Mouse (Mus musculus) midbrain, postnatal 0 days (tissue): Measurements from ENCODE around the gene Cdkn2c. TPM values are rescaled to one million over a fixed set of nuclear protein-coding genes. Genes with fewer than 3 reads are reported as not detected.

ENCODE experiments used
- ATAC-seq: fragments of 200-750 bp; cut with Nextera tagmentation; 2 replicates; pipeline ENCODE4 v1.8.0; 2017; ENCODE audit warnings: moderate number of reproducible peaks, mild to moderate bottlenecking, moderate TSS enrichment, moderate library complexity; ENCODE audit not compliant: low FRiP score
- DNase-seq: peaks from one replicate; pipeline ENCODE4 v3.0.0-alpha.2; 2015; ENCODE audit warnings: low spot score
- H3K27ac ChIP-seq: fragments of 300-500 bp; sonication (generic); 2 replicates; pipeline ENCODE4 v1.5.1; 2014; ENCODE audit warnings: low read depth, mild to moderate bottlenecking, low read length, mixed read lengths
- H3K27me3 ChIP-seq: fragments of 300-500 bp; sonication (generic); 2 replicates; pipeline ENCODE4 v1.6.1; 2014; ENCODE audit warnings: low read length, control low read depth, mixed read lengths; ENCODE audit not compliant: insufficient read depth
- H3K36me3 ChIP-seq: fragments of 300-500 bp; sonication (generic); 2 replicates; pipeline ENCODE4 v1.6.1; 2014; ENCODE audit warnings: low read length, control low read depth, mixed read lengths; ENCODE audit not compliant: insufficient read depth
- H3K4me1 ChIP-seq: fragments of 300-500 bp; sonication (generic); 2 replicates; pipeline ENCODE4 v1.6.1; 2014; ENCODE audit warnings: mild to moderate bottlenecking, control low read depth, antibody characterized with exemption, low read length, mixed read lengths; ENCODE audit not compliant: insufficient read depth
- H3K4me2 ChIP-seq: fragments of 300-500 bp; sonication (generic); 2 replicates; pipeline ENCODE4 v1.6.1; 2014; ENCODE audit warnings: low read depth, mild to moderate bottlenecking, low read length, mixed read lengths; ENCODE audit not compliant: poor library complexity, severe bottlenecking
- H3K4me3 ChIP-seq: fragments of 300-500 bp; sonication (generic); 2 replicates; pipeline ENCODE4 v1.5.1; 2014; ENCODE audit warnings: low read depth, mild to moderate bottlenecking, low read length, moderate library complexity
- H3K9ac ChIP-seq: fragments of 300-500 bp; sonication (generic); replicated peaks from 2 replicates; pipeline ENCODE4 v1.6.1; 2014; ENCODE audit warnings: mild to moderate bottlenecking, low read length, moderate library complexity, mixed read lengths; ENCODE audit not compliant: poor library complexity, severe bottlenecking
- H3K9me3 ChIP-seq: fragments of 300-500 bp; sonication (generic); 2 replicates; pipeline ENCODE4 v1.6.1; 2016; ENCODE audit warnings: low read length, control low read depth
- CTCF ChIP-seq: IDR thresholded peaks from 2 replicates; pipeline ENCODE4 v1.5.1; 2016; ENCODE audit warnings: antibody characterized with exemption, mild to moderate bottlenecking
- WGBS: fragments of 180-500 bp; shearing (Covaris S2); extraction: QIAGEN DNeasy Blood & Tissue Kit; methylation state at CpG from one replicate; pipeline ENCODE4 v1.1.7; 2014; 5-methylcytosine and 5-hydroxymethylcytosine counted together
- polyA plus RNA-seq: library from polyadenylated mRNA; unstranded; fragments of >200 nt; fragmentation: Nextera tagmentation; extraction: Ambion mirVana; gene quantifications from 2 replicates; pipeline ENCODE4 v1.2.1, GENCODE M21; 2015
- total RNA-seq: library from RNA; depleted of rRNA; stranded (reverse); fragments of >200 nt; gene quantifications from 2 replicates; pipeline ENCODE4 v1.2.3, GENCODE M21; 2014; rRNA removed

The Cdkn2c gene
- total and polyA plus RNA-seq, 2 experiments from 2014 or later, result 2.4 to 8.9 TPM

- no peak overlapping the region for H3K4me3 ChIP-seq
- no peak for DNase-seq
- no peaks in the 10 kb centered on the region for H3K36me3 ChIP-seq
- ATAC-seq, result no peak
- no peak overlapping the region for H3K27ac ChIP-seq
- no peaks in the 10 kb centered on the region for H3K9me3 ChIP-seq
- H3K4me1 ChIP-seq, result no peaks in the 10 kb centered on the region
- no peak overlapping the region for H3K4me2 ChIP-seq
- no peaks in the 10 kb centered on the region for H3K27me3 ChIP-seq
- no peak overlapping the region for H3K9ac ChIP-seq
- TF ChIP-seq CTCF, result no peak
- WGBS, result 93% methylated on average over 9 of the region's 9 CpGs
Measured at GRCm38 (mm10) chr4:109639356-109639755, 27.6 kb downstream of the Cdkn2c start.

- H3K4me3 ChIP-seq, result no peak overlapping the region
- H3K4me1 ChIP-seq, result no peaks in the 10 kb centered on the region
- no peak for DNase-seq
- 0 out of 2 replicates have a peak, but pooled peaks have one; percentile 18 for TF ChIP-seq CTCF
- no peak overlapping the region for H3K9ac ChIP-seq
- no peaks in the 10 kb centered on the region for H3K36me3 ChIP-seq
- H3K4me2 ChIP-seq, result no peak overlapping the region
- H3K9me3 ChIP-seq, result no peaks in the 10 kb centered on the region
- WGBS, result 95% methylated on average over 2 of the region's 2 CpGs
- H3K27me3 ChIP-seq, result no peaks in the 10 kb centered on the region
- no peak for ATAC-seq
- no peak overlapping the region for H3K27ac ChIP-seq
Measured at GRCm38 (mm10) chr4:109634971-109635370, 32.0 kb downstream of the Cdkn2c start.

GRCm38 (mm10) chr4:109631029-109631428 lies 36.0 kb downstream of the Cdkn2c start:
- no peaks in the 10 kb centered on the region for H3K4me1 ChIP-seq
- H3K9ac ChIP-seq, result no peak overlapping the region
- no peaks in the 10 kb centered on the region for H3K9me3 ChIP-seq
- H3K27me3 ChIP-seq, result no peaks in the 10 kb centered on the region
- H3K27ac ChIP-seq, result no peak overlapping the region
- H3K4me2 ChIP-seq, result no peak overlapping the region
- DNase-seq (no peak), ATAC-seq (no peak)
- H3K36me3 ChIP-seq, result no peaks in the 10 kb centered on the region
- no peak for TF ChIP-seq CTCF
- H3K4me3 ChIP-seq, result no peak overlapping the region
- WGBS, result 87% methylated on average over 4 of the region's 4 CpGs

- DNase-seq (no peak), ATAC-seq (no peak)
- Histone ChIP-seq H3K9me3 (no peaks in the 10 kb centered on the region), H3K9ac (no peak overlapping the region), H3K36me3 (no peaks in the 10 kb centered on the region), H3K4me2 (no peak overlapping the region), H3K4me3 (no peak overlapping the region), H3K4me1 (no peaks in the 10 kb centered on the region), H3K27me3 (no peaks in the 10 kb centered on the region), H3K27ac (no peak overlapping the region)
- WGBS, result 76% methylated on average over 2 of the region's 2 CpGs
- no peak for TF ChIP-seq CTCF
Measured at GRCm38 (mm10) chr4:109630215-109630614, 36.8 kb downstream of the Cdkn2c start.

- Histone ChIP-seq H3K9me3 (no peaks in the 10 kb centered on the region), H3K36me3 (no peaks in the 10 kb centered on the region), H3K27ac (no peak overlapping the region), H3K9ac (no peak overlapping the region), H3K27me3 (no peaks in the 10 kb centered on the region), H3K4me1 (no peaks in the 10 kb centered on the region), H3K4me2 (no peak overlapping the region), H3K4me3 (no peak overlapping the region)
- no peak for ATAC-seq
- no peak for DNase-seq
- no peak for TF ChIP-seq CTCF
- 82% methylated on average over 4 of the region's 4 CpGs for WGBS
Measured at GRCm38 (mm10) chr4:109612596-109612995, 54.4 kb downstream of the Cdkn2c start.

Other genes starting within 250 kb of the Cdkn2c start
- gene Rnf11, start 182.5 kb downstream of the Cdkn2c start, total RNA-seq, result 158 TPM in 2 replicates
- 83.4 and 89.3 TPM in 2 replicates for gene Rnf11, start 182.5 kb downstream of the Cdkn2c start, polyA plus RNA-seq
- gene 4930522H14Rik, start 135.9 kb downstream of the Cdkn2c start, total RNA-seq, result not detected in 2 replicates
- gene 4930522H14Rik, start 135.9 kb downstream of the Cdkn2c start, polyA plus RNA-seq, result not detected in 2 replicates
- gene Faf1, start 9.4 kb upstream of the Cdkn2c start, total RNA-seq, result 36.8 and 54.6 TPM in 2 replicates
- gene Faf1, start 9.4 kb upstream of the Cdkn2c start, polyA plus RNA-seq, result 32.1 and 33.7 TPM in 2 replicates